Mouse (Mus musculus) embryo, embryonic 10 days (tissue): ENCODE measurements around the gene Gm17364.
"Not testable (repeated sequence)": the region's sequence is repeated elsewhere in the genome, so short reads cannot be mapped to it uniquely, and the experiment has no call there.

Experiments used
- DNase-seq: peaks from one replicate; pipeline ENCODE4 v3.0.0-alpha.2; 2015; ENCODE audit warnings: low spot score

Gm17364 gene

GRCm38 (mm10) chr13:41273927-41274650, at the start of gene Gm17364:
Gm17364 (minus strand) TSS chr13:41273977.
- DNase-seq = no peak

DNA sequence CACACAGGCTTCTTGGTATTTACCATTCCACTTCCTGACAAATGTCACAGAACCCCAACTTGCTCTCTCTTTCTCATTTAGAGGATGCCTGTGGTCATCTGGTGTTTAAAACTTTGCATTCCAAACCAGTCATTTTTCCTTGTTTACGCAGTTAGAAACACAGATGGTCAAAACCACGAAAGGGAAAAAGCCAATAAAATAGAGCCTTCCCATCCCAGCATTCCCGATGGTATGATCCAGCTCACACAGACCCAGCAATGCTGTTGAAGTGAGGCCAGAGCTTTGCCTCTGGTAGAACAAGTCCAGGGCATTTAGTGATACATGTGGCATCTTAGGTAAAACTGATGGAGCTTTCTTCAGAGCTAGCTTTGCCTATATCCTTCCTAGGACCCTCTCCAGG, 47.7 kb upstream of the Gm17364 start:
- no peak for DNase-seq

DNA sequence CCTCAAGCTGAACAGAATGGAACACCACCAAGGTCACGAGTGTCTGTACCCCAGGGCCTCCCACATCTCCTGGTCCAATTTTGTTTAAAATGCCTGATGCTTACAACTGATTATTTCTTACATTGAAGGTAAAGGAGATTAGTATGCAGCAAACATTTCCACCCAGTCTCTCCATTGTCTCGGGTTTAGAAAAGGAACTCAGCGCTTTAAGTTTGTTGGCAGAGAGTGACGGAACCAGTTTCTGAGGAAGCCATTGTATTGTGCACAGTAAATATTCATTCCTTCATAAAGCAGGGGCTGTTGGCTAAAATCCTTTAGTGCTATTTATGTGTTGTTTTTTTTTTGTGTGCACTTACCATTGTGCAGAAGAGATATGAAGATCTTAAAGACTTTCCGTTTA, 47.0 kb upstream of the Gm17364 start:
- no peak for DNase-seq

DNA sequence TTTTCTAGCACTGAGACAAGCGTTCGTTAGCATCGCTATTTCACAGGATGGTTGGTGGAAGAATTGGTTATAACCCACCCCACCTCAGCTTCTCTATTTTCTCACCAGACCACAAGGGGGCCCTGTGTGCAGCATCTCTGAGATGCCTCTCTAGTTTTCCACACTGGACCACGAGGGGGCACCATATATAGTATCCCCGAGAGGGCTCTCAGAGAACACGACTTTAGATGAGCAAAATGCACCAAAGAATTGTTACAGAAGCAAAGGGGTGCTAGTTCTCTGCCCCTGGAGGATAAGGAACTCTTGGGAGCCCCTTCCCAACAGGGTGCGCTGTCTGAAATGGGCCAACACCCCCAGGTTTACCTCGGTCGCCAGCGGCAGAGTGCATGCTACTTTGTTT, 28.9 kb upstream of the Gm17364 start:
- peak; percentile 75 for DNase-seq

DNA sequence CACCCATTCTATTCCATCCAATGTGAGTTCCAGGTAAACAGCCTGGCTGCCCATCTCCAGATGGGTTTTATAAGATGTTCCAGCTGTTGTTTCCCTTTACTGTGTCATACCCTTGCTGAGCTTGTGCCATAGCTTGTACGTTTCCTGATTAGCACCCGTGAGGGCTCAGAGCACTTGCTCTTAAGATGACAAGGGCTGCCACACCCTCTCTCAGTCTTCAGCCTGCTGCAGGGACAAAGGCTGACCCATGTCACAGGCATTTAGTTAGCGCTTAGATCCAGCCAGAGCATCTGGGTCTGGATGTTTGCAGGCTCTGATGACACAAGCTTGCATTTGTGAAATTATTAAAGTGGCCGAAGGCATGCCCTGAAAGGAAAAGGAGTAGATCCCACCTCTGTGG, 26.3 kb upstream of the Gm17364 start:
- peak; percentile 14 for DNase-seq

- DNase-seq = peak; percentile 62
Measured at GRCm38 (mm10) chr13:41298996-41299395, 25.2 kb upstream of the Gm17364 start.

GRCm38 (mm10) chr13:41298533-41298932, 24.8 kb upstream of the Gm17364 start:
- DNase-seq = no peak

DNA sequence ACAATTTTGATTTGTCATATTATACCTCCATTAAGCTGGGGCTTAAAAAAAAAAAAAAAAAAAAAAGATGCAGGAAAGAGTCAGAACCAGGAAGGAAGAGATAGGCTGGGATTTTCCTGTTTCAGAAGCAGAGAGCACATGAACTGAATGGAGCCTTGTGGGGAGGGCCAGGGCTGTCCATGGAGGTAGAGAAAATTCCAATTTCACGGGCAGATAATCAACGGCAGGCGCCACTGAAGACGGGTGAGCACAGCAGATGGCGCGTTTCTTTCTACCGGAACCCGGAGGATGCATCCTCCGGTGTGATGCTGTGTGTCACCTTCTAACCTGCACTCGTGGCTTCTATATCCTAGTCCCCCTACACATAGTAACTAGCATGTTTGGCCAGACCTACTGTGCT, 22.6 kb upstream of the Gm17364 start:
- DNase-seq = peak; percentile 42

DNA sequence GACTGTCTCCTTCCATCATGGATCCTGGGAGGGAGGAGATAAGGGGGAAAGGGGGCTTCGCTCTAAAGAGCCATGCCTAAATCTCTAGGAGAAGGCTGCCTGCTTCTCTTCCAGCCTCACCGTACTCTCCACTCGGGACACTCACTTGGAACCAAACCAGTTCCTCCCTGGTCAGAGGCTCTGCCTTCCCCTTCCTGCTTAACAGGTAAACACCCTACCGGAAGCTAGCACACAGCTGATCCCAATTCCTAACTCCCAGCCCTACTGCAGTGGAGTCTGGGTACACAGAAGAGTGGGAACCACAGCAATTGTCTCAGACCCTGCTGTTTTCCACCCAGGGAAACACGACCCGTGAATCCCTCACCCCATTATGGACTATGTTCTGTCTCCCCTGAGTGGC, 22.1 kb upstream of the Gm17364 start:
- DNase-seq = no peak

- DNase-seq = peak; percentile 50
Measured at GRCm38 (mm10) chr13:41293595-41293994, 19.8 kb upstream of the Gm17364 start.

DNA sequence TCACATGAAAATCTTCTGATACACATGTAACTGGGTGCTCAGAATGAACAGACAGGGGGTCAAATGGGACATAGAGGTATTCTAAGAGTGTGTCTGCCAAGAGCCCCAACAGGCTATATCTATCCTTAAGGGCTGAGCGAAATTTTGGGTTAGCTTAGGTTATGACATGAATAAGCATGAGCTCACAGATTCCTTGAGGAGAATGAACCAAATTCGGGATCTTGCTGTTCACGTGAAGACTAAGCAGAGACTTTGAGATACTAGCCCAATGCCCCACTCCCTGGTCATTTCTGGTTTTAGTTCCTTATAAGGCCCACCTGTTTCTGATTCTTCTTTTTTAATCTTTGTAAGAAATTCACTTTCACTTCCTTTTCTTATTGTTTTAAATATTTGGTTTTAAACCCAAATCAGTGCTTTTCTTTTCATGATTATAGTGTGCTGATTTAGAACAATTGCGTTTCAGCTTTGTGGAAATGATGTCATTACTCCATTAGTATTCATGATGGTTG, 17.7 kb upstream of the Gm17364 start:
- DNase-seq = no peak

- DNase-seq = no peak
Measured at GRCm38 (mm10) chr13:41286285-41286684, 12.5 kb upstream of the Gm17364 start.

DNA sequence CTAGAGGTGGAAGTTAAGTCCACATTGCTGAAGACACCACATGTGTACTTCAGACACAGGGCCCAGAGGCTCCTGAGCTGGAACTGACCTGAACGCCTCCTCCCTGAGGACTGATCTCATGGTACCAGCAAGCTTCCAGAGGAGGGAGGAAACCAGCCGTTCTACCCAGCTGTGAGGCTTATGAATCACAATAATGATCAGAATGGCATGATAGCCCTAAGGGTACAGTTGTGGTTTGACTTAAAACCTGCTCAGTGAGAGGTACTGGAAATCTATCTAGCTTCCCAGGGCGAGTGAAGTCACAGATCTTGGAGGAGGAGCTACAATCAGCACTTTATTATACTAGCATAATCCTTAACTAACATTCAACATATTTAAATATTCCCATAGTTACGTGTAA, 11.7 kb upstream of the Gm17364 start:
- DNase-seq = no peak

DNA sequence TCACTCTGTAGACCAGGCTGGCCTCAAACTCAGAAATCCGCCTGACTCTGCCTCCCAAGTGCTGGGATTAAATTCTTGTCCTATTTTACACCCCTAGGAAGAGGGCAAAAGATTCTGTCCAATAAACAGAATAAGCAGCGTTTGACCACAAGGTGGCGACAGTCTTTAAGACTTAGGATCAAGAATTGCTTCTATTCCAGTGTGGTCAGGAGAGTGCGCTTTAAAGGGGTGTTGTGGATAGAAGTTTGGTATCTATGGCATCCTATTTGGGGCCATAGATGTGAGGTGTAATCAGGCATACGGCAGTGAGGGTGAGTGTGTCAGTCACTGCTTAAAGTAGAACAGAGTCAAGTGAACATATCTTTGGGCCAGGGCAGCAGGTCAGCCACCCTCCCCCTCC, 9.5 kb upstream of the Gm17364 start:
- peak; percentile 93 for DNase-seq

- DNase-seq = no peak
Measured at GRCm38 (mm10) chr13:41280696-41281095, 6.9 kb upstream of the Gm17364 start.

DNA sequence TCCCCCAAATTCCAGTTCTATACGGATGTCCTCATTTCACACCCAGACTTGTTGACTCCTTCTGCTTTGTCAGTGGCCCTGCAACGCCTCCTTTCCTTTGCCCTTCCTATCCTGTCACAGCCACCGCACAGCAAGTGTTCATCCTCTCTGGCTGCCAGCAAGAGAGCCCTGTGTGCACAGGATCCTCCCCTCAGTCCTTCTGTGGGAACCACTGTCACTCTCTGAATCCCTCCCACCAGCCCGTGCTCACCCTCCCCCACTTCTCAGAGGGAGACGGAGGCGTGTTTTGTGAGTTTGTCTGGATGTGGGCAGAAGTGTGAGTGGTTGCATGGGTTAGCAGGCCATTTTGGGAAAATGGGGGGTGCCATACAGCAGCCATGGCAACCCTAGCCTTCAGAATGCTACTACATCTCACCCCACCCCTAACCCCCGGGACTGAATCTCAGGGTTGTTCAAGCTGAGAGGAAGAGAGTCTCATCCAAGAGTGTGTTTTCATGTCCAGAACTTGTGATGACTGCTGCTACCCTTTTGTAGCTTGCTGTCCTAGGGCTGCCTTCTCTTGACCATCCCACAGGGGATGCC, 5.9 kb downstream of the Gm17364 start:
- DNase-seq = peak; percentile 35

DNA sequence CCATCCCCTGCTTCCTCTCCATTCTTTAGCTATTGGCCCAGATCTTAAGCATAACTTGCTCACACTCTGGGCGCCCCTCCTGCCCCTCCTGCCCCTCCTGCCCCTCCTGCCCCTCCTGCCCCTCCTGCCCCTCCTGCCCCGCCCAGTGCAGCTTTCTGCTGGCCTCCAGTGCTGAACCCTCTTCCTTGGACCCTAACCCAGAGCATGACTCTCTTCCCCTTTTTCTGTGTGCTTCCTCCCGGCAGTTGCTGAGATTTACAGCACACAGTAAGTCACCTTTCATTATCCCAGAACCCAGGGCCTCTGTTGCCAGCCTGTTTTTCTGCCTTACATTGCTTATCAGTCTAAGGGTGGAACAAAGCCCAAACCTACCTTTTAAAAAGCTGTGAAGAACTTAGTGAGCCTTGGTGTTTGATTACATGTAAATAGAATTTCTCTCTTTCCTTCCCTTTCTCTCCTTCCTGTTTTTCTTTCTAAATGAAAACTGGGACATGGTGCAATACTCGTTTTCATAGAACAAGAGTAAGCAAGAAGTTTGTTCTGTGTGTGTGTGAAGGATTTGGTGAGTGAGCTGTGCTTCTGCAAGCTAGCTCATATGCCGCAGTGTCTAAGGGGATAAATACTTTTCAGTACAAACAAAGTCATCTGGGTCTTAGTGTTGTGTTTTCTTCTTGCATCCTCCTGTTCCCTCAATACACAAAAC, 10.3 kb downstream of the Gm17364 start:
- no peak for DNase-seq

GRCm38 (mm10) chr13:41261617-41262016, 12.2 kb downstream of the Gm17364 start:
- not testable (repeated sequence) for DNase-seq

GRCm38 (mm10) chr13:41257851-41258250, 15.9 kb downstream of the Gm17364 start:
- no peak for DNase-seq

- DNase-seq = no peak
Measured at GRCm38 (mm10) chr13:41256962-41257361, 16.8 kb downstream of the Gm17364 start.

GRCm38 (mm10) chr13:41256126-41256525, 17.7 kb downstream of the Gm17364 start:
- DNase-seq = no peak

- DNase-seq = no peak
Measured at GRCm38 (mm10) chr13:41252736-41253135, 21.0 kb downstream of the Gm17364 start.

DNA sequence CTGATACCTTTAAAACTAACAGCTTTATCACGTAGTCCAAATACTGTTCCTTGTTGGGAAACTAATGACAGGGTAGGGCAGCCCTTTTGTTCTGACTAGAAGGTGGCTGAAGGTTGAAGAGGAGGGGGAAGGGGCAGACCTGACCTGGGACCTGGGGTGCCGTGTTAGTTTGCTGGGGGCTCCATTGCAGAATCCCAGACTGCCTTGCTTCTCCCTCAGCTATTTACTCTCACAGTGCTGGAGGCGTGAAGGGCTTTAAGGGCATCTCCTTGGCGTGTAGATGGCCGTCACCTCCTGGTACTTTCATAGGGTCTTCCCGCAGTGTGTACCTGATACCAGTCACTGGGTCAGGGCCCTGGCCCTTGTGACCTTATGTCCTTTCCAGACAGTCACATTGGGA, 21.6 kb downstream of the Gm17364 start:
- no peak for DNase-seq
